Mouse (Mus musculus) adrenal gland, postnatal 4 days (tissue): ENCODE results near the gene Srpk3. TPM values are rescaled to one million over a fixed set of nuclear protein-coding genes. Genes with fewer than 3 reads are reported as not detected.

Experiments used
- DNase-seq, 2 experiments: peaks; one replicate each; pipeline ENCODE4 v3.0.0; 2021 to 2022; ENCODE audit warnings: low spot score in 2 of 2, mixed read lengths in 2 of 2
- total RNA-seq, 2 experiments: library from RNA; stranded (reverse); gene quantifications; 2 replicates each; pipeline ENCODE4 v1.2.3; 2021

Srpk3 gene
- total RNA-seq, 2 experiments from 2014 or later, result 2.7 to 4.6 TPM

DNA sequence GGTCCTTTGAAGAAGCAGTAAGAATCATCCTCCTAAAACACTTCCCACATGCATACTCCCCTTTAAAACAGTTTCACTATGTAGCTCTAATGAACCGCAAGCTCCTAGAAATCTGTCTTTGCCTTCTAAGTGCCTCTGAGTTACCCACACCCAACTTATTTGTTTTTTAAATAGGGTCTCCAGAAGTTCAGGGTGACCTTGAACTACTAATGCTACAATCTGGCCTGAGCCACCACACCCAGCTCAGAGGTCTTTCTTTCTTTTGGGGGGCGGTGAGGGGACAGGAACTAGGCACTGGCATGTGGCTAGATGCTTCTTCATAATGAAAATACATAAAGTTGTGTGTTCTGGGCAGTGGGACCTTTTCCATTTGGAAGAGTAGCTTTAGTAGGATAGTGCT, 23.3 kb downstream of the Srpk3 start:
- DNase-seq, result no peak

DNA sequence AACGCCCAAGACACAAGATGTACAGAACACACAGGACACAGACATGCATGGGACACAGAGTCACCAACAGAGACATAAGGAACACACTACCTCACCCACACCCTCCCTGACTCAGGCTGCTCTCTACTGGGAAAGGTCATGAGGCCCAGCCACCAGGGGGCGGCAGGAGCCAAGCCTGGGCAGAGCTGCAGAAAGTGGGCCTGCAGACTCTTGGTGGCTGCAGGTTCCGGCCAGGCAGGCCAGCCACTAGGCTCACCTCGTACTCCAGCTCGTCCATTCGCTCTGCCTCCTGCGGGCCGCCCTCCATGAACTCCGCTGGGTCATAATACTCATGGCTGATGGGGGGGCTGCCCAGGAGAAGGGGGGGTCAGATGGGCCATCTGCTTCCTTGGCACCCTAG, 24.3 kb downstream of the Srpk3 start:
- DNase-seq, result peak; percentile 41 to 44

DNA sequence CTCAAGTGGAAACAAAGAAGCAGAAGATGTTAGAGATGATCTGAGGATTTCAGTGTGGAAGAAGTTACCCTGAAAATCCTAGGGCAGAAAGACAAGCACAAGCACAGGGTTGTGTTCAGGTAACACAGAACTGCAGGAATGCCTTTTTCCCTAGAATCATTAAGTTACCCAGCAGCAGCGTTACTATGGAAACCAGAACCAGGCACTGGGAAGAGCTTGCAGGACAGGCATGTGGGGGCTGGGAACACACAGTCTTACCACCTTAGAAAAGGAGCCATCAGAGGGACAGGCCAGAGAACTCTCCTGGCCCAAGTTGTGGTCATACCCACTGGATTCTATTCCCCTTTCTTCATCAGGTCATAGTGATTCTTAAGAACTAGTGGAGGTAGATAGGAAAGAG, 31.6 kb downstream of the Srpk3 start:
- no peak for DNase-seq

DNA sequence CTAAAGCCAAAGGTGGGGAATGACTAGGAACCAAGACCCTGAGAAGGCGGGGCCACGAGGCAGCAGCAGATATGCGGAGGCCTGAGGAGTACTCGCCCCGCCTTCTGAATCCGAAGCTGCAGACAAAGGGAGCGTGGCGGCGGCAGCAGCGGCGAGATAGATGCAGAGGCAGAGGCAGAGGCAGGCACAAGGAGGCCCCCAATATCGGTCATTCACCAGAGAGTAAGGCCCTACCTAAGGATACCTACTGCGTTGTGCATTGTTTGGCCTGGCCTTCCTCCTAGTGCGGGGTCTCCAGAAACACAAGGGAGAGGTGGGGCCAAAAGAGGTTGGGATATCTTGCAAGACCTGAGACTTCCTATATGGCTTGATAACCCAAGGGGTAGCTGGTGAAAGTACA, 40.9 kb downstream of the Srpk3 start:
- no peak for DNase-seq

DNA sequence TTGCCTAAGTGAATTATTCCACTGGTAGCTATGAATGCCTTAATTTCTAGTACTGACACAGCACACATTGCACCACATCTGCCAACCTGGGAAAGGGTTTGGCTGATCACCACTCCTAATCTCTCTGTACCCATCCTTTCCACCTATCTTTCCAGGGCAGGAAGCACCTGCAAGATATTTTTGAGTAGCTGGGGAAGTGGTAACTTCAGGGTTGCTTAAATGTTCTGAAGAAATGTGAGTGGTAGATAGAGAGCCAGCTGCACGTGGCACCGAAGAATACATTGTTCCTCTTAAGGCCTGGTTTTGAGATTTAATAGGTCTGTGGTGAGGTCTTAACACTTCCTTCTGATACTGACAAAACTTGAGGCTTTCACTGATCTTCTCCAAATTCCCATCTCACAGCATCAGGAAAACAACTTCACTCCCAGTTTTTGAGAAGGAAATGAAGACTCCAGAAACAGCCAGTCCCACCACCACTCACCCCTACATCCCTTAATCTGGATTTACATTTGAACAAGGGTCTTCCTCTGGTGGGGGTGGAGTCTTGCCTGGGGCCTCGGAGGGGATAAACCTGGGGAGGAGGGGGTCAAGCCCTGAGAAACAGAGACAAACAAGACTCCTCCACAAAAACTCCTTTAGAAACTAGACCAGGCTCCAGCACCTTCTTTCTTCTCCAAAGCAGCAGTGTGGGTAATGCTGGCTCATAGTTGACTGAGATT, 42.5 kb downstream of the Srpk3 start:
- DNase-seq, result no peak

DNA sequence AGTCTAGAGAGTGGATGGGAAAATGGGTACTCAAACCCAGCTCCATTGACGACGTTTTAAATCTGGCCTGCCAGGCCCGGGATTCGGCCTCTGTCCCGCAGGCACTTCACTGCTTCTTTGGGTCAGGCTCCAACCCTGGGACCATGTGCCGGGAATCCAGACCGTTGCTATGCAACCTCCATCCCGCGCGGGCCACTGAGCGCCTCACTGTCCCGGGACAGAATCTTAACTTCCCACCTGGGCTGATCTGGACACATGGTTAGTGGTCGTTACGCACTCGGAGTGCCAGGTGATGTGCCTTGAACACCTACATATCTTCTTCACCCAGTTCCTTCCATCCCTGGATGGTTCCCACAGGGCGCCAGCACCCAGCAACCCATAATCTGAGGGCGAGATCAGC, 49.5 kb downstream of the Srpk3 start:
- no peak for DNase-seq

DNA sequence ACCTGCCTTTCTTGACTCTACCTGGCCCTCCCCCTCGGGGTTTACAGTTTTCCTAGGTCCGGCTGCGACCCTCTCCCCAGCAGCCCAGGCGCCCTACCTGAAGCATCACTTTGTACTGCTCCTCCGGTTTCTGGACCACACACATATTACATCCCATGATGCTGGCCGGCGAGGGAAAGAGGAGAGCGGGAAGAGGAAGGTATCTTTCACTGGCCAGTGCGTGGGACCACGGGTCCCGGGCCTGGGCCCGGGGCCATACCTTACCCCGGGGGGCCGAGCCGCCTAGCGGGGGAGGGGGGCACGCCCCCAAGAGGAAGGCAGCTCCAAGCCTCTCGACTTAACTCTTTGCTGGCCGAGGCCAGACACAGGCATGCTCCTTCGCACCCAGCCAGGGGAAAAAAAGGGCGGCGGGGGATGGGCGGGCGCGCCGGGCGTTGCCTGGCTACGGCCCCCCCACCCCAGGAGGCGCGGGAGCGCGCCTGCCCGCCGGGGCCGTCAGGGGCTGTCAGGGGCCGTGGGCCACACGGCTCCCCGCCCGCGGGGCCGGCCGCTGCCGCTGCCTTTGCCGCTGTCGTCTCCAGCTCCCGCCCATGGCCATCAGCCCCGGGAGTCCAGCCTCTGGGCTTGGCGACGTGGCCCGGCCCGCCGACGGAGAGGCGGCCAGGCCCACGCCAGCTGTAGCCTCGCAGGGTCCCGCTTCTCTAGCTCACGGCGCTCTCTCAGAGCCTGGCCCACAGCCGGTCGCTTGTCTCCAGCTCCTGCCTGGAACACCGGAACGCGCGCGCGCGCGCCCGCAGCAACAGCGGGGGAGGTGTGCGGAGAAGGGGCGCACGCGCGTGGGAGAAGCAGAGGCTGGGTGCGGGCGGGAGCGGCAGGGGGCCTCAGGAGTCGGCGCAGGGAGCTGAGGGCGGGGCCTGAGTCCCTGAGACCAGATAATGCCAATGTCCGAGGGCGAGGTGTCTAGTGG, 50.3 kb downstream of the Srpk3 start, which contains the start of gene Pdzd4:
TSS of gene Pdzd4 (minus strand) at position 785 of the 967 bp plus-strand sequence.
- DNase-seq, result peak; percentile 5 to 15

Other genes with a start within 250 kb of the Srpk3 start
- gene Dusp9, start 135.0 kb upstream of the Srpk3 start, total RNA-seq, result 1 to 10 TPM; 2.1 to 4.1 TPM
- 10 to 100 TPM; 21.1 to 21.3 TPM for gene Pnck, start 114.3 kb upstream of the Srpk3 start, total RNA-seq
- 10 to 100 TPM; 66.1 to 78.9 TPM for gene Slc6a8, start 101.3 kb upstream of the Srpk3 start, total RNA-seq
- gene Bcap31, start 58.2 kb upstream of the Srpk3 start, total RNA-seq, result 100 to 1,000 TPM; 175 to 197 TPM
- 10 to 100 TPM; 28.9 to 29.6 TPM for gene Abcd1, start 57.8 kb upstream of the Srpk3 start, total RNA-seq
- 1 to 10 TPM; 2.2 to 2.6 TPM for gene Plxnb3, start 17.3 kb upstream of the Srpk3 start, total RNA-seq
- gene Idh3g, start 12.5 kb downstream of the Srpk3 start, total RNA-seq, result 100 to 1,000 TPM; 296 to 313 TPM
- gene Ssr4, start 12.6 kb downstream of the Srpk3 start, total RNA-seq, result 100 to 1,000 TPM; 182 to 189 TPM
- gene Pdzd4, start 50.6 kb downstream of the Srpk3 start, total RNA-seq, result 1 to 10 TPM; 8.2 to 9.8 TPM
- gene Avpr2, start 117.7 kb downstream of the Srpk3 start, total RNA-seq, result under 1 TPM in 1 of 2 experiments, not detected in 1; 0.76 TPM
- gene L1cam, start 121.7 kb downstream of the Srpk3 start, total RNA-seq, result 10 to 100 TPM; 27.6 to 45.7 TPM
- gene Arhgap4, start 147.5 kb downstream of the Srpk3 start, total RNA-seq, result 10 to 100 TPM in 1 of 2 experiments, 1 to 10 TPM in 1; 6.6 to 10.1 TPM
- gene Naa10, start 147.5 kb downstream of the Srpk3 start, total RNA-seq, result 100 to 1,000 TPM in 1 of 2 experiments, 10 to 100 TPM in 1; 98.4 to 104 TPM
- 10 to 100 TPM; 30.4 to 30.8 TPM for gene Renbp, start 156.4 kb downstream of the Srpk3 start, total RNA-seq
- 10 to 100 TPM; 93.9 to 95.8 TPM for gene Hcfc1, start 192.0 kb downstream of the Srpk3 start, total RNA-seq
- gene Irak1, start 249.5 kb downstream of the Srpk3 start, total RNA-seq, result 100 to 1,000 TPM; 127 to 128 TPM